Mouse (Mus musculus) adipocyte (in vitro differentiated cells): ENCODE data around the gene Tfe3.

ENCODE experiments used
- DNase-seq: peaks from one replicate; pipeline ENCODE4 v3.0.0-alpha.2; 2016; ENCODE audit warnings: low spot score

Gene Tfe3

GRCm38 (mm10) chrX:7821865-7822779 lies 59.8 kb downstream of the Tfe3 start, which contains the start of gene Kcnd1:
Kcnd1 (plus strand) TSS chrX:7822289.
- DNase-seq: no peak
